Mouse (Mus musculus): Measurements from ENCODE around the gene Cdkn3.
"Not testable (repeated sequence)": the region's sequence is repeated elsewhere in the genome, so short reads cannot be mapped to it uniquely, and the experiment has no call there.

Gene Cdkn3

GRCm38 (mm10) chr14:46760355-46761029, at the start of gene Cdkn3:
Gene Cdkn3 (plus strand): TSS chr14:46760541.
- DNase-seq (ENCODE audit: low spot score in 2 of 2) = peak; percentile 90 to 93

- no peak for DNase-seq (ENCODE audit: low spot score in 2 of 2)
Observed at GRCm38 (mm10) chr14:46718483-46718922, 41.8 kb upstream of the Cdkn3 start.

- DNase-seq (ENCODE audit: low spot score in 2 of 2) = peak; percentile 32 to 38
Observed at GRCm38 (mm10) chr14:46722031-46722430, 38.3 kb upstream of the Cdkn3 start.

- DNase-seq (ENCODE audit: low spot score in 2 of 2) = peak in 1 of 2 experiments; percentile 11
Observed at GRCm38 (mm10) chr14:46723828-46724227, 36.5 kb upstream of the Cdkn3 start.

- no peak for DNase-seq (ENCODE audit: low spot score in 2 of 2)
Observed at GRCm38 (mm10) chr14:46724941-46725340, 35.4 kb upstream of the Cdkn3 start.

GRCm38 (mm10) chr14:46725743-46726142, 34.6 kb upstream of the Cdkn3 start:
- no peak for DNase-seq (ENCODE audit: low spot score in 2 of 2)

GRCm38 (mm10) chr14:46734262-46734661, 26.1 kb upstream of the Cdkn3 start:
- no peak for DNase-seq (ENCODE audit: low spot score in 2 of 2)

GRCm38 (mm10) chr14:46734761-46735455, 25.4 kb upstream of the Cdkn3 start:
- no peak for DNase-seq (ENCODE audit: low spot score in 2 of 2)

- DNase-seq (ENCODE audit: low spot score in 2 of 2) = no peak
Observed at GRCm38 (mm10) chr14:46736366-46736765, 24.0 kb upstream of the Cdkn3 start.

GRCm38 (mm10) chr14:46737346-46737745, 23.0 kb upstream of the Cdkn3 start:
- DNase-seq (ENCODE audit: low spot score in 2 of 2) = not testable (repeated sequence)

GRCm38 (mm10) chr14:46742674-46743073, 17.7 kb upstream of the Cdkn3 start:
- DNase-seq (ENCODE audit: low spot score in 2 of 2) = no peak

- no peak for DNase-seq (ENCODE audit: low spot score in 2 of 2)
Observed at GRCm38 (mm10) chr14:46745413-46745812, 14.9 kb upstream of the Cdkn3 start.

- DNase-seq (ENCODE audit: low spot score in 2 of 2) = not testable (repeated sequence)
Observed at GRCm38 (mm10) chr14:46754371-46754770, 6.0 kb upstream of the Cdkn3 start.

- no peak for DNase-seq (ENCODE audit: low spot score in 2 of 2)
Observed at GRCm38 (mm10) chr14:46755851-46756250, 4.5 kb upstream of the Cdkn3 start.

GRCm38 (mm10) chr14:46757736-46758135, 2.6 kb upstream of the Cdkn3 start:
- DNase-seq (ENCODE audit: low spot score in 2 of 2) = no peak

GRCm38 (mm10) chr14:46759970-46760354, 379 bp upstream of the Cdkn3 start:
- no peak for DNase-seq (ENCODE audit: low spot score in 2 of 2)

- no peak for DNase-seq (ENCODE audit: low spot score in 2 of 2)
Observed at GRCm38 (mm10) chr14:46761186-46761585, 845 bp downstream of the Cdkn3 start.

GRCm38 (mm10) chr14:46767116-46767515, 6.8 kb downstream of the Cdkn3 start:
- DNase-seq (ENCODE audit: low spot score in 2 of 2) = no peak

GRCm38 (mm10) chr14:46770036-46770435, 9.7 kb downstream of the Cdkn3 start:
- no peak for DNase-seq (ENCODE audit: low spot score in 2 of 2)

GRCm38 (mm10) chr14:46778756-46779155, 18.4 kb downstream of the Cdkn3 start:
- DNase-seq (ENCODE audit: low spot score in 2 of 2) = no peak

- no peak for DNase-seq (ENCODE audit: low spot score in 2 of 2)
Observed at GRCm38 (mm10) chr14:46779217-46779616, 18.9 kb downstream of the Cdkn3 start.

GRCm38 (mm10) chr14:46781086-46781485, 20.7 kb downstream of the Cdkn3 start:
- no peak for DNase-seq (ENCODE audit: low spot score in 2 of 2)

GRCm38 (mm10) chr14:46782187-46782828, 22.0 kb downstream of the Cdkn3 start:
- DNase-seq (ENCODE audit: low spot score in 2 of 2) = no peak

Data from urinary bladder, postnatal 36 days (tissue).